Mouse (Mus musculus) bone marrow, adult 2 months (tissue): ENCODE measurements around the gene Prelid1.

ENCODE experiments used
- CTCF ChIP-seq: fragments of 200-500 bp; IDR thresholded peaks from 2 replicates; pipeline ENCODE4 v1.5.1; 2011; ENCODE audit warnings: low read length, control low read depth; ENCODE audit not compliant: control insufficient read depth, insufficient read depth
- POLR2A ChIP-seq: fragments of 200-500 bp; IDR thresholded peaks from 2 replicates; pipeline ENCODE4 v1.6.1; 2011; ENCODE audit warnings: low read depth, mild to moderate bottlenecking, control low read depth, low read length, borderline replicate concordance; ENCODE audit not compliant: control insufficient read depth

DNA sequence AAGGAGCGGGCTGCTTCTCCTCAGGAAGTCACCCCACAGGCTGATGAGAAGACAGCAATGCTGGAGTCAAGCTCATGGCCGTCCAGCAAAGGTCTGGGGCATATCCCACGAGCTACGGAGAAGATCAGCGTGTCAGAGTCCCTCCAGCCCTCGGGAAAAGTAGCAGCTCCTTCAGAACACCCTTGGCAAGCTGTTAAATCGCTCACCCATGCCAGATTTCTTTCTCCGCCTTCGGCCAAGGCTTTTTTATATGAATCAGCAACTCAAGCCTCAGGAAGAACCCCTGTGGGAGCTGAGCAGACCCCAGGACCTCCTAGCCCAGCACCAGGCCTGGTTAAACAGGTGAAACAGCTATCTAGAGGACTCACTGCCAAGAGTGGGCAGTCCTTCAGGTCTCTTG is 7.2 kb upstream of the Prelid1 start:
- TF ChIP-seq POLR2A (no peak), CTCF (no peak)
